Mouse (Mus musculus) lung, postnatal 10 days (tissue): ENCODE data around the gene F11r.

ENCODE experiments used
- DNase-seq: peaks from one replicate; pipeline ENCODE4 v3.0.0; 2021

The F11r gene

DNA sequence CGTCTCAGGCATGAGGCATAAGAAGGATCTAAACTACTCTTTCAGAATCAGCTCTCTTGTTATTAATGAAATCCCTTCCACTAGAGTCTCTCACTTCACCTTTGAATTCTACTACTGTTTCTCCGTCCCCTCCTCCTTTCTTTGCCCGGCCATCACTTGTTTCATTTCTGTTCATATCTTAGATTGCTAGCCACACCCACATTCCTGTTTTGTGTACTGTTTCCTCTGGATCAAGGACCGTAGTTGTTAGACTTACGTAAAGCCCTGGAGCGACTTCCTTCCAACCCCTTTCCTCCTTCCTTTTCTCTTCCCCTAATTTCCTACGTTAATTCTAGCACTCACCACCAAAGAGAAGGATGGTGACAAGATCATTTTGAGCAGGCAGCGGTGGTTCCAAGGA, 1.7 kb downstream of the F11r start:
- peak; percentile 60 for DNase-seq

DNA sequence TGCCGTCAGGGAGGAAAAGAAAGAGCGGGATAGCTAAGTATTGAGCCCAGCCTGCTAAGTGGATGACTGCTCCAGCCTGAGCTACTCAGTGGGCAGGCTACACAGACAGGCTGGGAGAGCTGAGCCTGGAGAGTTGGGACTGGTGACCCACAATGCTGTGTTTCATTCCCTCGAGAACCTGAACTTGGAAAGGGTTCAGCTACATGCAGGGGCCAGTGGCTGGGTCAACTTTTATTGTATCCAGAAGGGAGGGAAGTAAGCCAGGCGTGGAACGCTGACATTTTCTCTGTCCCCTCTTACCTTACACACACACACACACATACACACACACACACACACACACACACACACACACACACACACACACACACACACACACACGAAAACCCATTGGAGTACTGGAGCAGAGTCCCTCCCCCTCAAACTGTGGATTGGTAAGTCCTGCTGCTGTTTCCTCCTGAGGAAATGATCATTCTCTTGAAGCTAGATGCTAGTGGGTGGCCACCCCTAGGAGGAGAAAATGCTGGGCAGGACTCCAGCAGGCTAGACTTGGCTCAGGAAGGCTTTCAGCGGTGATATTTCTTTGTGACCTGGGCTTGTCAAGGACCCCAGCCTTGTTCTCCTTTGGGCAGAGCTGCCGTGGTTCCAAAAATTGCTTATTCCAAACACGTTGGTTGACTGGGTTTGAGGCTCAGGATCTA, 2.8 kb downstream of the F11r start:
- DNase-seq: peak; percentile 86

DNA sequence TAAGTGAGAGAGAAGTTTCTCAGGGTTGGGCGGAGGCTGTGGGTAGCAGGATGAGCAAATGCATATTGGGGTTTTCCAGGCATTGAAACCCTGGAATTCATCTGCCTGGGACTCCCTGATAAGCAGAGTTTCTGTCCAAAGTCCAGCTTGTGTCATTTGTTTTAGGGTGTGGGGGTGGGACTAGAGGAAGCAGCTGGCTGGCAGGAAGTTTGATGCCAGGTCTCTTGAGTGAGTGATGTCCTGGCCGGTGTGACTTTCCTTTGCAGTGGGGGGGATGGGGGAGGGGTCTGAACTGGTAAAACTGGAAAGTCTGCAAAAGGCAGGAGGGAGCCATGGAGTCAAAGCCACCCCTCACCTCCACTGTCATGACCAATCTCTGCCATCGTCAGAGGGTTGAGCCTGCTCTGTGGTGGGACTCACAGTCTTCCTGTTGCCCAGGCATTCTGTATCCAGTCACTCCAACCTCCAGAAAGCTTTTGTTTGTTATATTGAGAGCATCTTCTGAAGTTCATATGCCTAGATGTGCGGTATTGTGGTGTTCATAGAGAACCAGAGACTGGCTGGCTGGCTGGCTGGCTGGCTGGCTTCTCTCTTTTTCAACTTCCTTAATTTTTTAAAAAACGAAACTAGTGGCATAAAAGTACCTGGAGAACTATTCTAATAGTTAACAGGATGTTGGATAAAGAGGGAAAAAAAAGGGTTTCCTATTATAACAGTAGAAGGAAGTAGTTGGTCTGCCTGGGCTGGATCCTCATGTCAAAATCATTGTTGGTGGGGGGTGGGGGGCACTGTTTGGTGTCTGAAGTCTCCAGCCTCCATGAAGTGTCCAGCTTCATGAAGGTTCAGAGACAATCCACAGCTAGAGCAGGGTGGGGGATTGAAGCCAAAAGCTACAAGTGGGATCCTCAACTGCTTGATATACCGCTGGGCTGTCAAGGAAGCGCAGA, 4.4 kb downstream of the F11r start:
- DNase-seq: peak; percentile 62

DNA sequence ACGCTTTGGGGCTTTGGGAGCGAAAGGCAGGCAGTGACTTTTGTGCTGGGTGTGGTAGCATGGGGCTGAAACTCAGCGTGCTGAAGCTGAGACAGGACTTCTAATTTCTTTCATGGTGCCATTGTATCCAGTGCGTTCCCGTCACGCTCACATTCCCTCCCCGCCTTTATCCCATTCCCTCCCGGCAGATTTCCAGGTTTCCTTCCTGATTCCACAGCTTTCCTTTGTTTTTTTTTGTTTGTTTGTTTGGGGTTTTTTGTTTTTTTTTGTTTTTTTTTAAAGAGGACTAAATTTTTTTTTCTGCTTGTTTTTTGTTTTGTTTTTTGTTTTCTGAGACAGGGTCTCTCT, 5.1 kb downstream of the F11r start:
- peak; percentile 50 for DNase-seq

DNA sequence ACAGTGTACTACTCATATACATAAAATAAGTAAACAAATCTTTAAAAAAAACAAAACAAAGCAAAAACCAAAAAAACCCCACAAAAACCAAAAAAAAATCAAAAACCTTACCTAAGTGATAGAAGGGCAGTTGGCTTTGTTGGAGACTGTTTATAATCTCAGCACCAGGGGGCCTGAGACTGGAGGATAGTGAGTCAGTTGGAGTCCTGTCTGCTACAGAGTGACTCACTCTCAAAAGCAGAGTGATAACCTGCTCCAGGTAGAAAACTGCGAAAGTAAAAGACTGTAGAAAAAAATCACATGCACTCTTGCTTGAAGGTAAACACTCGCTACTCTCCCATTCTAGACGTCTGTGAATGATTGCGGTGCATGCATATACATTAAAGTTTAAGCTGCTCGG, 7.7 kb downstream of the F11r start:
- DNase-seq: no peak

DNA sequence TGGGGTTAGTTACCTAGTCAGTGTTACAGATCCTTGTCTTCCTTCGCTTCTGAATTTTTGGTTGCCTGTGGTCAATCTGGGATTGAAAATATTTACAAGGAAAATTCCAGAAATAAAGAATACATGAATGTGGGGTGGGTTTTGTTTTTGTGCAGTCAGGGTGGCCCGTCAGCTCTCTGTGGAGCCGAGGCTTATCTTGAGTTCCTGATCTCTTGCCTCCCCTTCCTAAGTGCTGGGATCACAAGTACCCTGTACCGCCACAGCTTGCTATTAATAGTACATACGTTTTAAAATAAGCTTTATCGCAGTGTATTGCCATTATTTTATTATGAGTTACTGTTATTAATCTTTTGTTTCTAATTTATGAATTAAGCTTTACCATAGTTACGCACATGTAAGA, 9.5 kb downstream of the F11r start:
- DNase-seq: no peak

- DNase-seq: no peak
These were observed 10.4 kb downstream of the F11r start for GRCm38 (mm10) chr1:171447692-171448091.

DNA sequence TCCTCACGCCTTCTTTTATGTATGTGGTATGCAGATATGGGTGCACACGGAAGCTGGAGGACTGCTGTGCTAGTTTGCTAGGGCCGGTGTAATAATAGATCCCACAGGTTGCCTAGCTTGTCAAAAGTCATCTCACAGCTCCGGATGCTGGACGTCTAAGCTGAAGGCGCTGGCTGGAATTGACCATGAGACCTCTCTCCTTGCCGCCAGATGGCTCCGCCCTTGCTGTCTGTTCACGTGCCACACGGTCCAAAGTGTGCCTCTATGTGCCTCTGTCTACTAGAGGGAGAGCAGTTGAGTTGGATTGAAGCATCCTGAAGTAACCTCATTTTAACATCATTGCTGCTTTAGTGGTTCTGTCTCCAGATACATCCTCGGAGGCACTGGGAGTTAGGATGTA, 12.7 kb downstream of the F11r start:
- DNase-seq: no peak

DNA sequence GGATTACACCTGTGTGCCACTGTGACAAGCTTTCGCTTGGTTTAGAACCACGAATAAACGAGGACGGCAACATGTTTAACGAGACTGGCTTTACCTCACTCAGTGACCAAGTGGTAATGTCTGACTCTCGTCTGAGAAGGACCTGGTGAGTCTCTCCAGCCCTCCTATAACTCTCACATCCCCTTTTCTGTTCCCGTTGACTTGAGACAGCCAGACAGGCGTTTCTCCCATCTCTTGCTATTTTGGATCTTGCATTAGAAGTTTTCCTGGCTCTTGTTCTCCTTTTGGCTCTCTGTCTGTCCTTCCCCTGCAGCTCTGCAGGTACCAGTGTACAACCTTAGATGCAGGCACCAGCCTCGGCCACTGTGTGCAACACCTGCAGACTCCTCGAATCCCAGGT, 13.7 kb downstream of the F11r start:
- DNase-seq: no peak

DNA sequence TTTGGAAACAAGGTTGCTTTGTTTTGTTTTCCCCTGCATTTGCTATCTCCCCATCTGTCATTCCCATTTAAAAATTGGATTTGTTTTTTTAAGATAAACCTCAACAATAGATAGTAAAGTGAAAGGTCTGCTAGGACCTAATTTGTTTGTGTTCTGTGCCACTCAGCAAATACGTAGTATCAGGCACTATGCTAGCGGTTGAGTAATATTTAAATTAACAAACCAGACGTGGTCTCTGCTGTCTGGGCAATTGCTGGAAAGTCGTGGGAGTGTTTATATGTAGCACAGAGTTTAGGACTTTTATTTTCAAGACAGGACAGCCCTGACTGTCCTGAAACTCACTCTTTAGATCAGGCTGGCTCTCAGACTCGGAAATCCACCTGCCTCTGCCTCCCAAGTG, 15.2 kb downstream of the F11r start:
- no peak for DNase-seq

GRCm38 (mm10) chr1:171452923-171453322, 15.6 kb downstream of the F11r start:
- peak; percentile 47 for DNase-seq

GRCm38 (mm10) chr1:171454926-171455325, 17.6 kb downstream of the F11r start:
- no peak for DNase-seq

GRCm38 (mm10) chr1:171457568-171457967, 20.2 kb downstream of the F11r start:
- no peak for DNase-seq

- DNase-seq: no peak
These were observed 22.5 kb downstream of the F11r start for GRCm38 (mm10) chr1:171459791-171460190.

- DNase-seq: no peak
These were observed 23.5 kb downstream of the F11r start for GRCm38 (mm10) chr1:171460551-171461503.

GRCm38 (mm10) chr1:171463133-171463532, 25.8 kb downstream of the F11r start:
- no peak for DNase-seq

GRCm38 (mm10) chr1:171465749-171466412, 28.5 kb downstream of the F11r start:
- DNase-seq: no peak

- DNase-seq: no peak
These were observed 29.2 kb downstream of the F11r start for GRCm38 (mm10) chr1:171466565-171466964.

GRCm38 (mm10) chr1:171469678-171470077, 32.3 kb downstream of the F11r start:
- no peak for DNase-seq

DNA sequence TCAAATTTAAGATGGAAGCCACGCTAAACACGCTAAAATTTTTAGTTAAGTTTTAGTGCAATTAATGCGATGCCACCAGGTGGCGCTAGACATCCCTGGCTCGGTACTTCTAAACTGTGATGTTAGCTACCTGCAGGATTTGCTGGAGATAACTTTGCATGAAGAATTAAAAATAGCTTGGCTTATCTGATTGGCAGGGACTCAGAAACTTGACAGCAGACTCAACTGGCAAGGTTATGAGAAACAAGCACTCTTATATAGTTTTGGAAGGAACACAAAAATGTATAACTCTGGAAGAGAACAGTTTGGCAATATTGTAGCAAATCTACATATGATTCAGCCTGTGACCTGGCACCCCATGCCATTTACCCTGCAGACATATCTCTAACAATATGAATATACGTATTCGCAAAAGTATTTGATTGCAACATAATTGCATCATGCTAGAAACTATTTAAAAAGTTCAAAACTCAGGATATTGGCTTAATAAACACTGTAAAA, 33.1 kb downstream of the F11r start:
- DNase-seq: peak; percentile 73

- peak; percentile 29 for DNase-seq
These were observed 33.6 kb downstream of the F11r start for GRCm38 (mm10) chr1:171470896-171471295.

DNA sequence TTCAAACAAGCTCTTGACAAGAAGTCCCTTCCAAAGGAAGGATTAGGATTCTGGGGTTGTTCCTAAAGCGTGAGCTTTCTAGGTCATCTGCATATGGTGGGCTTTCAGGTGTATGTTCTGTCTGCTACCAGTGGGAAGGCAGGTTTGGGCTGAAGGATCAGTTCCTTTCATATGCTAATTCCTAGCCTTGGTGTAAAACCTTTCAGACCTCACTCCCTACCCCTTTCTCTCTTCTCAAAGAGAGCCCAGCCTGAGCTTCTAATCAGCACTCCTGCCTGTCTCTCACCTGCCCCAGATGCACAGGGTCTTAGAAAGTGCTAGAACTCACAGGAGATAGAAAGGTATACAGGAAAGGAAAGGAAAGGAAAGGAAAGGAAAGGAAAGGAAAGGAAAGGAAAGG, 34.1 kb downstream of the F11r start:
- DNase-seq: no peak
